Mouse (Mus musculus) hindbrain, embryonic 13.5 days (tissue): Measurements from ENCODE around the gene Kcnab2. TPM values are rescaled to one million over a fixed set of nuclear protein-coding genes. Genes with fewer than 3 reads are reported as not detected.

ENCODE experiments used
- polyA plus RNA-seq: library from polyadenylated mRNA; unstranded; fragments of >200 nt; fragmentation: Nextera tagmentation; extraction: Ambion mirVana; gene quantifications from 2 replicates; pipeline ENCODE4 v1.2.1, GENCODE M21; 2015

The Kcnab2 gene
- polyA plus RNA-seq, 1 experiment from 2014 or later, result 26.2 TPM

Other genes with a start within 250 kb of the Kcnab2 start
- 9.0 and 9.3 TPM in 2 replicates for gene Gpr153, start 203.6 kb downstream of the Kcnab2 start, polyA plus RNA-seq
- gene Hes3, start 186.2 kb downstream of the Kcnab2 start, polyA plus RNA-seq, result 0.38 and 0.79 TPM in 2 replicates
- gene Icmt, start 180.6 kb downstream of the Kcnab2 start, polyA plus RNA-seq, result 17.2 and 18.4 TPM in 2 replicates
- 5.2 and 7.7 TPM in 2 replicates for gene Rnf207, start 158.9 kb downstream of the Kcnab2 start, polyA plus RNA-seq
- 205 and 218 TPM in 2 replicates for gene Rpl22, start 152.1 kb downstream of the Kcnab2 start, polyA plus RNA-seq
- 38.7 and 38.9 TPM in 2 replicates for gene Chd5, start 139.2 kb downstream of the Kcnab2 start, polyA plus RNA-seq
- 5.3 and 6.6 TPM in 2 replicates for gene Nphp4, start 1.2 kb downstream of the Kcnab2 start, polyA plus RNA-seq